Mouse (Mus musculus) stomach, postnatal 0 days (tissue): ENCODE data around the gene Slc44a3.

Experiments
- CTCF ChIP-seq: IDR thresholded peaks from 2 replicates; pipeline ENCODE4 v1.5.1; 2016; ENCODE audit warnings: antibody characterized with exemption, low read depth, mild to moderate bottlenecking, moderate library complexity
- EP300 ChIP-seq: optimal IDR thresholded peaks from 2 replicates; pipeline ENCODE3; 2016; ENCODE audit warnings: antibody characterized with exemption

DNA sequence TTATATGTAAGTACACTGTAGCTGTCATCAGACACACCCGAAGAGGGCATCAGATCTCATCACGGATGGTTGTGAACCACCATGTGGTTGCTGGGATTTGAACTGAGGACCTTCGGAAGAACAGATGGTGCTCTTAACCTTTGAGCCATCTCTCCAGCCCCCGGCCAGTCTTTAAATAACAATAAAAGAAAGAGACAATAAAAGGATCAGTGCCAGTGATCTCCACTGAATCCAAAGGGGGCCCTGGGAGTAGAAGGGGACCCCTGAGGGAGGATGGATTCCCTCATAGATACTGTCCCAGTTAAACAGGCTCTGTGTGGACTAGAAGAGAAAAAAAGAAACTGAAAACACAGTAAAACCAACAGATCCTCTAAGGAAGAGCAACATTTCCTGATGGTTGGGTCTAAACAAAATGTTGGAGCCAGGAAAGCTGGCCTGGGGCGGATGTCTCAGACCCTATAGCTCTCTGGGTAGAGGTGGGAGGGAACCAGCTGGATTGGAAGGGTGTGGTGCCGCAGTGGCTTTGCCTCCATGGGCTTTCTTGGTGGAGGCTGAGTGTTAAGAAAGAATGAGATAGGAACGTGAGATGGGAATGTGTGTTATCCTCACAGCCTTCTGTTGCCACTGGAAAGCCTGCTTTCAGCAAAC lies 101.8 kb downstream of the Slc44a3 start:
- TF ChIP-seq CTCF: no peak
- no peak for TF ChIP-seq EP300
